Mouse (Mus musculus): ENCODE results near the gene Gm13288. TPM values are rescaled to one million over a fixed set of nuclear protein-coding genes. Genes with fewer than 3 reads are reported as not detected.
"Not testable (repeated sequence)": the region's sequence is repeated elsewhere in the genome, so short reads cannot be mapped to it uniquely, and the experiment has no call there.

The Gm13288 gene
- polyA plus RNA-seq, 1 experiment from 2014 or later: 0.08 TPM

GRCm38 (mm10) chr4:88763384-88764018 is 41.8 kb upstream of the Gm13288 start:
- not testable (repeated sequence) for H3K9me3 ChIP-seq (ENCODE audit: control insufficient read depth, low read length); H3K27me3 ChIP-seq (ENCODE audit: control insufficient read depth, insufficient read depth, low read length); H3K9ac ChIP-seq (replicated peaks; ENCODE audit: low read length); H3K36me3 ChIP-seq (ENCODE audit: control insufficient read depth, insufficient read depth, low read length); H3K4me1 ChIP-seq (ENCODE audit: control insufficient read depth, insufficient read depth, low read length); ATAC-seq (ENCODE audit: low FRiP score, low TSS enrichment); H3K27ac ChIP-seq (replicated peaks; ENCODE audit: low read depth, low read length)
- peak overlapping the region; percentile 51 for H3K4me2 ChIP-seq (ENCODE audit: low read length)
- 2% methylated on average over 25 of the region's 42 CpGs for WGBS
- H3K4me3 ChIP-seq (replicated peaks; ENCODE audit: low read depth, low read length): peak overlapping the region; percentile 19
- peak; percentile 71 for DNase-seq

- H3K36me3 ChIP-seq (ENCODE audit: control insufficient read depth, insufficient read depth, low read length); ATAC-seq (ENCODE audit: low FRiP score, low TSS enrichment); H3K9ac ChIP-seq (replicated peaks; ENCODE audit: low read length); H3K4me1 ChIP-seq (ENCODE audit: control insufficient read depth, insufficient read depth, low read length); H3K27me3 ChIP-seq (ENCODE audit: control insufficient read depth, insufficient read depth, low read length); H3K4me3 ChIP-seq (replicated peaks; ENCODE audit: low read depth, low read length); H3K4me2 ChIP-seq (ENCODE audit: low read length); DNase-seq; H3K27ac ChIP-seq (replicated peaks; ENCODE audit: low read depth, low read length); H3K9me3 ChIP-seq (ENCODE audit: control insufficient read depth, low read length): not testable (repeated sequence)
- WGBS: no CpG with 5 or more reads among the region's 32 CpGs
Observed at GRCm38 (mm10) chr4:88773534-88773933, 31.8 kb upstream of the Gm13288 start, which contains the start of gene Gm13290. Gm13290 (plus strand) TSS chr4:88773834.

GRCm38 (mm10) chr4:88776622-88777021 is 28.7 kb upstream of the Gm13288 start, which contains the start of gene Gm13289:
Gm13289 (plus strand) TSS chr4:88776922.
- not testable (repeated sequence) for H3K4me1 ChIP-seq (ENCODE audit: control insufficient read depth, insufficient read depth, low read length); H3K9me3 ChIP-seq (ENCODE audit: control insufficient read depth, low read length); H3K27me3 ChIP-seq (ENCODE audit: control insufficient read depth, insufficient read depth, low read length); H3K36me3 ChIP-seq (ENCODE audit: control insufficient read depth, insufficient read depth, low read length); H3K27ac ChIP-seq (replicated peaks; ENCODE audit: low read depth, low read length); H3K4me3 ChIP-seq (replicated peaks; ENCODE audit: low read depth, low read length); H3K4me2 ChIP-seq (ENCODE audit: low read length); H3K9ac ChIP-seq (replicated peaks; ENCODE audit: low read length); DNase-seq; ATAC-seq (ENCODE audit: low FRiP score, low TSS enrichment)
- no CpG with 5 or more reads among the region's 29 CpGs for WGBS

- H3K4me2 ChIP-seq (ENCODE audit: low read length); ATAC-seq (ENCODE audit: low FRiP score, low TSS enrichment); H3K4me1 ChIP-seq (ENCODE audit: control insufficient read depth, insufficient read depth, low read length); H3K27ac ChIP-seq (replicated peaks; ENCODE audit: low read depth, low read length); DNase-seq; H3K27me3 ChIP-seq (ENCODE audit: control insufficient read depth, insufficient read depth, low read length); H3K9ac ChIP-seq (replicated peaks; ENCODE audit: low read length); H3K36me3 ChIP-seq (ENCODE audit: control insufficient read depth, insufficient read depth, low read length); H3K4me3 ChIP-seq (replicated peaks; ENCODE audit: low read depth, low read length); H3K9me3 ChIP-seq (ENCODE audit: control insufficient read depth, low read length): not testable (repeated sequence)
- WGBS: no CpG with 5 or more reads among the region's 29 CpGs
Observed at GRCm38 (mm10) chr4:88779550-88779949, 25.8 kb upstream of the Gm13288 start, which contains the start of gene Gm13272. Gm13272 (plus strand) TSS chr4:88779850.

- H3K36me3 ChIP-seq (ENCODE audit: control insufficient read depth, insufficient read depth, low read length); DNase-seq; H3K4me2 ChIP-seq (ENCODE audit: low read length); H3K27ac ChIP-seq (replicated peaks; ENCODE audit: low read depth, low read length); H3K9ac ChIP-seq (replicated peaks; ENCODE audit: low read length); H3K4me3 ChIP-seq (replicated peaks; ENCODE audit: low read depth, low read length); H3K4me1 ChIP-seq (ENCODE audit: control insufficient read depth, insufficient read depth, low read length); H3K9me3 ChIP-seq (ENCODE audit: control insufficient read depth, low read length); H3K27me3 ChIP-seq (ENCODE audit: control insufficient read depth, insufficient read depth, low read length); ATAC-seq (ENCODE audit: low FRiP score, low TSS enrichment): not testable (repeated sequence)
- WGBS: 47% methylated on average over 16 of the region's 18 CpGs
Observed at GRCm38 (mm10) chr4:88780320-88780719, 25.0 kb upstream of the Gm13288 start.

GRCm38 (mm10) chr4:88781831-88782230 is 23.5 kb upstream of the Gm13288 start, which contains the start of gene Ifnz:
Ifnz (plus strand) TSS chr4:88782131.
- not testable (repeated sequence) for DNase-seq; H3K4me1 ChIP-seq (ENCODE audit: control insufficient read depth, insufficient read depth, low read length); H3K36me3 ChIP-seq (ENCODE audit: control insufficient read depth, insufficient read depth, low read length); H3K9me3 ChIP-seq (ENCODE audit: control insufficient read depth, low read length); ATAC-seq (ENCODE audit: low FRiP score, low TSS enrichment); H3K9ac ChIP-seq (replicated peaks; ENCODE audit: low read length); H3K4me3 ChIP-seq (replicated peaks; ENCODE audit: low read depth, low read length); H3K27ac ChIP-seq (replicated peaks; ENCODE audit: low read depth, low read length); H3K27me3 ChIP-seq (ENCODE audit: control insufficient read depth, insufficient read depth, low read length)
- H3K4me2 ChIP-seq (ENCODE audit: low read length): 0 out of 2 replicates have a peak within 1 kb of the TSS, but pooled peaks have one; percentile 27
- WGBS: 25% methylated on average over 4 of the region's 7 CpGs

GRCm38 (mm10) chr4:88782335-88782734 is 23.0 kb upstream of the Gm13288 start:
- H3K36me3 ChIP-seq (ENCODE audit: control insufficient read depth, insufficient read depth, low read length); H3K27me3 ChIP-seq (ENCODE audit: control insufficient read depth, insufficient read depth, low read length); H3K4me1 ChIP-seq (ENCODE audit: control insufficient read depth, insufficient read depth, low read length); H3K4me3 ChIP-seq (replicated peaks; ENCODE audit: low read depth, low read length); H3K9me3 ChIP-seq (ENCODE audit: control insufficient read depth, low read length); H3K9ac ChIP-seq (replicated peaks; ENCODE audit: low read length); H3K27ac ChIP-seq (replicated peaks; ENCODE audit: low read depth, low read length); DNase-seq; ATAC-seq (ENCODE audit: low FRiP score, low TSS enrichment): not testable (repeated sequence)
- H3K4me2 ChIP-seq (ENCODE audit: low read length): 0 out of 2 replicates have a peak overlapping the region, but pooled peaks have one; percentile 27
- WGBS: 0% methylated on average over 15 of the region's 31 CpGs

GRCm38 (mm10) chr4:88785409-88785808 is 19.9 kb upstream of the Gm13288 start, which contains the start of gene Gm13276:
Gm13276 (plus strand) TSS chr4:88785709.
- not testable (repeated sequence) for H3K4me3 ChIP-seq (replicated peaks; ENCODE audit: low read depth, low read length); H3K36me3 ChIP-seq (ENCODE audit: control insufficient read depth, insufficient read depth, low read length); DNase-seq; ATAC-seq (ENCODE audit: low FRiP score, low TSS enrichment); H3K27me3 ChIP-seq (ENCODE audit: control insufficient read depth, insufficient read depth, low read length); H3K9me3 ChIP-seq (ENCODE audit: control insufficient read depth, low read length); H3K27ac ChIP-seq (replicated peaks; ENCODE audit: low read depth, low read length); H3K4me1 ChIP-seq (ENCODE audit: control insufficient read depth, insufficient read depth, low read length); H3K9ac ChIP-seq (replicated peaks; ENCODE audit: low read length); H3K4me2 ChIP-seq (ENCODE audit: low read length)
- WGBS: no CpG with 5 or more reads among the region's 27 CpGs

- not testable (repeated sequence) for H3K4me1 ChIP-seq (ENCODE audit: control insufficient read depth, insufficient read depth, low read length); H3K4me3 ChIP-seq (replicated peaks; ENCODE audit: low read depth, low read length); H3K36me3 ChIP-seq (ENCODE audit: control insufficient read depth, insufficient read depth, low read length); H3K27ac ChIP-seq (replicated peaks; ENCODE audit: low read depth, low read length); H3K9me3 ChIP-seq (ENCODE audit: control insufficient read depth, low read length); H3K27me3 ChIP-seq (ENCODE audit: control insufficient read depth, insufficient read depth, low read length); H3K9ac ChIP-seq (replicated peaks; ENCODE audit: low read length); H3K4me2 ChIP-seq (ENCODE audit: low read length); DNase-seq; ATAC-seq (ENCODE audit: low FRiP score, low TSS enrichment)
- 0% methylated on average over 4 of the region's 28 CpGs for WGBS
Observed at GRCm38 (mm10) chr4:88788402-88788801, 16.9 kb upstream of the Gm13288 start, which contains the start of gene Gm13277. Gm13277 (plus strand) TSS chr4:88788632.
